Mouse (Mus musculus): ENCODE data around the gene Irf2bpl. TPM values are rescaled to one million over a fixed set of nuclear protein-coding genes. Genes with fewer than 3 reads are reported as not detected.

Gene Irf2bpl
- polyA plus RNA-seq, 1 experiment from 2014 or later = 34.2 TPM

DNA sequence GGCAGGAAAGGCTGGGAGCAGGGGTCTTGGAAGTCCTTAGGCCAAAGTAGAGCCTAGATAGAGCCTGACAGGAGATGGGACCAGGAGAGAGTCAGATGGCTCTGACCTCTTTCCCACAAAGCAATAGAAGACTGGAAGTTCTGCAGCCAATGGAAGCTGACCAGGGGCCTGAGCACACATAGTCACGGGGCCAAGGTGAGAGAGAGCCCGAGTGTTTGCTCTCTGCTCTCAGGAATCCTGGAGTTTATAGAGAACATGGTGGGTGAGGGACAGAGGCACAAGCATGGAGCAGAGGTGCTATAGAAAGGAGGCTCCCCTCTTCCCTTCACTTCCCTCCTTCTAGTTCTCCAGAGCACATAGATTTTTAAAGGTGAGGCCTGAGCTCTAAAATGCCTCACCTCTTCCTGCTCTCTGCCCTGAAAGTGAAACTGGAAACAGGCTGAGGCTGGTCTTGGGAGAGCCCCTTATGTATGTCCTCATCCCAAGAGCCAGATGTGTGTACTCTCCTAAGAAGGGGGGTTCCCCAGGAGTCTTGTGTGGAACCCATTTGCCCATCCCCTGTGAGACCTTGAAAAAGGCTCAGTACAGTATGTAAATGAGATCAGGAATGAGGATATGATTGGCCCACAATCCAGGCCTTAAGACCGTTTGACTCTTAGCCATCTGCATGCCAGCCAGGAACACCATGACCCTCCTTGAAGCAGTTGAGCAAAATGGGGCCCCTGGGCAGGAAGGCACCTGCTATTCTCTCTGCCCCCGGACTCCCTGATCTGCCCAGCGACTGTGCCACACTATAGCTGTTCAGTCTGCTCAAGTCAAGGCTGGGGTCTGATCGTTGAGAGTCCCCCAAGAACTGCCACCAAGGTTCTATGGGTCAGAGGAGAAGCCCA is 25.4 kb downstream of the Irf2bpl start:
- peaks cover 7% of the 10 kb centered on the region; the same call in 1 of the 2 replicates for H3K27me3 ChIP-seq (ENCODE audit: insufficient read depth, poor library complexity, severe bottlenecking)
- peak overlapping the region; percentile 54 for H3K27ac ChIP-seq
- H3K36me3 ChIP-seq = no peaks in the 10 kb centered on the region
- H3K4me1 ChIP-seq (replicated peaks) = peaks cover 30% of the 10 kb centered on the region
- no peak for DNase-seq (ENCODE audit: low spot score)
- 74% methylated on average over 6 of the region's 6 CpGs for WGBS
- no peaks in the 10 kb centered on the region for H3K9me3 ChIP-seq
- no peak overlapping the region for H3K4me3 ChIP-seq

- Histone ChIP-seq H3K36me3 (no peaks in the 10 kb centered on the region), H3K4me1 (replicated peaks) (peaks cover 30% of the 10 kb centered on the region), H3K4me3 (no peak overlapping the region), H3K27me3 (ENCODE audit: insufficient read depth, poor library complexity, severe bottlenecking) (peaks cover 7% of the 10 kb centered on the region; the same call in 1 of the 2 replicates), H3K9me3 (no peaks in the 10 kb centered on the region), H3K27ac (no peak overlapping the region)
- 93% methylated on average over 4 of the region's 4 CpGs for WGBS
- DNase-seq (ENCODE audit: low spot score) = no peak
Measured at GRCm38 (mm10) chr12:86858498-86858897, 26.1 kb downstream of the Irf2bpl start.

DNA sequence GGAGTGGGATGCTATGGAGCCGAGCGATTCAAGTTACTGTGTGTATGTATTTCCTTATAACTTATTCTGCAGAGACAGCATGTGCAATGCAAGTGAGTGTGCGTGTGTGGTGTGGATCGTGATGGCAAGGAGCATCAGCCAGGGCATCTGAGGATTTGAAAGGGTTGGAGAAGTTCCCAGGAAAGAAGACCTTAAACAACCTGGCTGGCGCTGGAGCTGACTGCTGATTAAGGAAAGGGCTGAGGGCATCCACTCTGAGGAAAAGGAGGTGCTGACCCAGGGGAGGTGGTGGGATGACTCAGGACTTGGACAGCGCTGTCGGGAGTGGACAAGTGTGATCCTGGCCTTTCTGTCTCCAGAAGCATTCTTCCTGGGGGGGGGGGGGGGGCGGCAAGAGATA is 27.3 kb downstream of the Irf2bpl start:
- WGBS = 86% methylated on average over 8 of the region's 8 CpGs
- H3K36me3 ChIP-seq = no peaks in the 10 kb centered on the region
- no peak for DNase-seq (ENCODE audit: low spot score)
- H3K4me1 ChIP-seq (replicated peaks) = peaks cover 30% of the 10 kb centered on the region
- H3K9me3 ChIP-seq = no peaks in the 10 kb centered on the region
- H3K27ac ChIP-seq = no peak overlapping the region
- H3K4me3 ChIP-seq = no peak overlapping the region
- H3K27me3 ChIP-seq (ENCODE audit: insufficient read depth, poor library complexity, severe bottlenecking) = peaks cover 7% of the 10 kb centered on the region; the same call in 1 of the 2 replicates

GRCm38 (mm10) chr12:86855670-86856069 is 28.9 kb downstream of the Irf2bpl start:
- H3K27ac ChIP-seq = peak overlapping the region; percentile 79

GRCm38 (mm10) chr12:86853516-86853915 is 31.1 kb downstream of the Irf2bpl start:
- H3K4me3 ChIP-seq = no peak overlapping the region
- no peaks in the 10 kb centered on the region for H3K9me3 ChIP-seq
- H3K27me3 ChIP-seq (ENCODE audit: insufficient read depth, poor library complexity, severe bottlenecking) = peaks cover 3% of the 10 kb centered on the region; the same call in 1 of the 2 replicates
- H3K36me3 ChIP-seq = no peaks in the 10 kb centered on the region
- WGBS = 85% methylated on average over 1 of the region's 1 CpGs
- DNase-seq (ENCODE audit: low spot score) = no peak
- H3K4me1 ChIP-seq (replicated peaks) = peaks cover 34% of the 10 kb centered on the region
- no peak overlapping the region for H3K27ac ChIP-seq

More at GRCm38 (mm10) chr12:86855670-86856069, 28.9 kb downstream of the Irf2bpl start:
- peaks cover 7% of the 10 kb centered on the region; the same call in 1 of the 2 replicates for H3K27me3 ChIP-seq (ENCODE audit: insufficient read depth, poor library complexity, severe bottlenecking)
- 10% methylated on average over 11 of the region's 11 CpGs for WGBS
- peak overlapping the region; percentile 35 for H3K4me3 ChIP-seq
- H3K36me3 ChIP-seq = no peaks in the 10 kb centered on the region
- H3K9me3 ChIP-seq = no peaks in the 10 kb centered on the region
- peaks cover 39% of the 10 kb centered on the region for H3K4me1 ChIP-seq (replicated peaks)
- peak; percentile 76 for DNase-seq (ENCODE audit: low spot score)

- Histone ChIP-seq H3K4me1 (replicated peaks) (peaks cover 34% of the 10 kb centered on the region), H3K27me3 (ENCODE audit: insufficient read depth, poor library complexity, severe bottlenecking) (no peaks in the 10 kb centered on the region), H3K36me3 (no peaks in the 10 kb centered on the region), H3K9me3 (no peaks in the 10 kb centered on the region), H3K27ac (peak overlapping the region; percentile 59; the same call in 1 of the 2 replicates), H3K4me3 (no peak overlapping the region)
- DNase-seq (ENCODE audit: low spot score) = no peak
Measured at GRCm38 (mm10) chr12:86851313-86851712, 33.3 kb downstream of the Irf2bpl start.

GRCm38 (mm10) chr12:86850746-86851145 is 33.9 kb downstream of the Irf2bpl start:
- Histone ChIP-seq H3K27ac (peak overlapping the region; percentile 59; the same call in 1 of the 2 replicates), H3K4me1 (replicated peaks) (peaks cover 28% of the 10 kb centered on the region), H3K4me3 (no peak overlapping the region), H3K36me3 (no peaks in the 10 kb centered on the region), H3K9me3 (no peaks in the 10 kb centered on the region), H3K27me3 (ENCODE audit: insufficient read depth, poor library complexity, severe bottlenecking) (no peaks in the 10 kb centered on the region)
- DNase-seq (ENCODE audit: low spot score) = no peak
- WGBS = 91% methylated on average over 5 of the region's 5 CpGs

- H3K27me3 ChIP-seq (ENCODE audit: insufficient read depth, poor library complexity, severe bottlenecking) = no peaks in the 10 kb centered on the region
- H3K36me3 ChIP-seq = no peaks in the 10 kb centered on the region
- H3K4me3 ChIP-seq = no peak overlapping the region
- no peaks in the 10 kb centered on the region for H3K9me3 ChIP-seq
- H3K27ac ChIP-seq = peak overlapping the region; percentile 59
- 71% methylated on average over 10 of the region's 10 CpGs for whole genome bisulfite sequencing
- DNase-seq (ENCODE audit: low spot score) = no peak
- peaks cover 22% of the 10 kb centered on the region for H3K4me1 ChIP-seq (replicated peaks)
Measured at GRCm38 (mm10) chr12:86849945-86850626, 34.5 kb downstream of the Irf2bpl start.

DNA sequence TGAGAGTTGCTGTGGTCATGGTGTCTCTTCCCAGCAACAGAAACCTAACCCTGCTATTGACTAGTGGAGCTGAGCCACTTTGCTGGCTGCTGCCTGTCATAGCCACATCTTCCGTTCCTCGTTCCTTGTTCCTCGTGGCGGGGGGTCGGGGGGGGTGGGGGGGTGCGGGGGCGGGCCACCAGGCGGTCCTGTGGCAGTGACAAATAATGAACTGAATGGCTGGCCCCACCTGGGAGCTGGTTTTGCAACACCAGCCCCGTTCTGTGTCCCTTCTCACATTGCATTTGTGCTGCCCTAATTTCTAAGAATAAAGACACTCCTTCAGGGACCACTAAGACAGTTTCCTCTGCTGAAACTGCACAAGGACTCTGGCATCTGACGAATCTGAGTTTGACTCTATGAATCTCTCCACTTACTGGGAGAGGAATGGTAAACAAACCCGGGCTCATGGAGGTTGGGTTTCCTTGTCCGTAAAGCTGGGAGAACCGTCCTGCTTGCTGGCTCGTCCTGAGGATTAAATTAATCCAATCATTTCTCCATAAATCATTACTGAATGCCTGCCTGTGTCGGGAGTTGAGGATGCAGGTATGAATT is 41.6 kb downstream of the Irf2bpl start:
- no peak for DNase-seq (ENCODE audit: low spot score)
- H3K36me3 ChIP-seq = no peaks in the 10 kb centered on the region
- WGBS = 43% methylated on average over 15 of the region's 15 CpGs
- H3K4me3 ChIP-seq = no peak overlapping the region
- no peaks in the 10 kb centered on the region for H3K9me3 ChIP-seq
- peaks cover 6% of the 10 kb centered on the region; the same call in 1 of the 2 replicates for H3K27me3 ChIP-seq (ENCODE audit: insufficient read depth, poor library complexity, severe bottlenecking)
- peaks cover 16% of the 10 kb centered on the region for H3K4me1 ChIP-seq (replicated peaks)
- H3K27ac ChIP-seq = peak overlapping the region; percentile 29; the same call in 1 of the 2 replicates

- WGBS = 79% methylated on average over 4 of the region's 4 CpGs
- Histone ChIP-seq H3K36me3 (no peaks in the 10 kb centered on the region), H3K27me3 (ENCODE audit: insufficient read depth, poor library complexity, severe bottlenecking) (peaks cover 12% of the 10 kb centered on the region; the same call in 1 of the 2 replicates), H3K9me3 (no peaks in the 10 kb centered on the region), H3K4me3 (no peak overlapping the region), H3K27ac (peak overlapping the region; percentile 8; the same call in 1 of the 2 replicates), H3K4me1 (replicated peaks) (peaks cover 23% of the 10 kb centered on the region)
- DNase-seq (ENCODE audit: low spot score) = no peak
Measured at GRCm38 (mm10) chr12:86840526-86840925, 44.1 kb downstream of the Irf2bpl start.

DNA sequence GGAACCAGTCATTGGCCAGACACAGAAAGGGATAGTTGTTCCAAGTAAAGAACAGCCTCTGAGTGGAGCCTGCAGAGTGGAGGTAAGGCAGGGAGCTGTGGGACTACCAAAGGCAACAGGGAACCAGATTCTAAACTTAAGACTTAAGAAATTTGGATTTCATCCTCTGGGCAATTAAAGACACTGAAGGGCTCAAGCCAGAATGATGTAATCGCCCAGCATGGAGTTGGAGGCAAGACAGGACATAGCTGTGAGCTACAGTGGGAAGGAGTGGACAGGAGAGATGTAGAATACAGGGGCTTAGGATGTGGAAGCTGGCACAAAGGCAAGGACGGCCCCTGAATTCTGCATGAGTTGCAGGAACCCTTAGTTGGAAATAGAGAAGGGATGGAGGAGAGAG is 46.4 kb downstream of the Irf2bpl start:
- 0 out of 2 replicates have a peak overlapping the region, but pooled peaks have one; percentile 29 for H3K27ac ChIP-seq
- no peak overlapping the region for H3K4me3 ChIP-seq
- H3K27me3 ChIP-seq (ENCODE audit: insufficient read depth, poor library complexity, severe bottlenecking) = peaks cover 20% of the 10 kb centered on the region
- H3K36me3 ChIP-seq = no peaks in the 10 kb centered on the region
- 59% methylated on average over 2 of the region's 2 CpGs for WGBS
- DNase-seq (ENCODE audit: low spot score) = no peak
- no peaks in the 10 kb centered on the region for H3K9me3 ChIP-seq
- peaks cover 26% of the 10 kb centered on the region for H3K4me1 ChIP-seq (replicated peaks)

GRCm38 (mm10) chr12:86836431-86837047 is 48.1 kb downstream of the Irf2bpl start:
- H3K9me3 ChIP-seq = no peaks in the 10 kb centered on the region
- H3K27me3 ChIP-seq (ENCODE audit: insufficient read depth, poor library complexity, severe bottlenecking) = peaks cover 27% of the 10 kb centered on the region
- no peaks in the 10 kb centered on the region for H3K36me3 ChIP-seq
- peak overlapping the region; percentile 73 for H3K27ac ChIP-seq
- H3K4me1 ChIP-seq (replicated peaks) = peaks cover 36% of the 10 kb centered on the region
- DNase-seq (ENCODE audit: low spot score) = no peak
- H3K4me3 ChIP-seq = no peak overlapping the region
- WGBS = 41% methylated on average over 23 of the region's 23 CpGs
